Mouse (Mus musculus) lung, adult 2 months (tissue): ENCODE results near the gene Arfgap2.

Experiments used
- CTCF ChIP-seq: fragments of 200-500 bp; IDR thresholded peaks from 2 replicates; pipeline ENCODE4 v1.5.1; 2011; ENCODE audit warnings: mild to moderate bottlenecking, low read length, control low read depth; ENCODE audit not compliant: insufficient read depth
- POLR2A ChIP-seq: fragments of 200-500 bp; IDR thresholded peaks from 2 replicates; pipeline ENCODE4 v1.6.1; 2011; ENCODE audit warnings: low read depth, mild to moderate bottlenecking, control low read depth, low read length, borderline replicate concordance; ENCODE audit errors: extremely low read depth

GRCm38 (mm10) chr2:91264711-91265681, at the start of gene Arfgap2:
- TF ChIP-seq POLR2A: peak; percentile 89
- no peak for TF ChIP-seq CTCF
